Mouse (Mus musculus): ENCODE data around the gene Rpp25l. TPM values are rescaled to one million over a fixed set of nuclear protein-coding genes. Genes with fewer than 3 reads are reported as not detected.
A peak's percentile ranks its signal among the peaks of the same experiment; 100 is the strongest.

Gene Rpp25l
- polyA plus RNA-seq, 1 experiment from 2014 or later = 92.5 TPM

GRCm38 (mm10) chr4:41722918-41723351 is 9.6 kb upstream of the Rpp25l start, which contains the start of gene Dctn3:
Dctn3 (minus strand) TSS chr4:41723170.
- peaks cover 22% of the 10 kb centered on the region for H3K4me1 ChIP-seq (replicated peaks; ENCODE audit: control insufficient read depth, insufficient read depth, low read length)
- peak within 1 kb of the TSS; percentile 81 for H3K4me3 ChIP-seq (ENCODE audit: low read depth, low read length)
- no peaks in the 10 kb centered on the region for H3K9me3 ChIP-seq (ENCODE audit: control insufficient read depth, low read length)
- peaks cover 4% of the 10 kb centered on the region; the same call in 1 of the 2 replicates for H3K36me3 ChIP-seq (ENCODE audit: control insufficient read depth, insufficient read depth, low read length)
- DNase-seq (ENCODE audit: low spot score) (peak; percentile 91), ATAC-seq (replicated peaks; ENCODE audit: low FRiP score) (peak; percentile 91)
- peak within 1 kb of the TSS; percentile 89 for H3K9ac ChIP-seq (ENCODE audit: low read length)
- no peak within 1 kb of the TSS for H3K27ac ChIP-seq (ENCODE audit: low read depth, low read length)
- peak within 1 kb of the TSS; percentile 89 for H3K4me2 ChIP-seq (ENCODE audit: low read depth, low read length, severe bottlenecking)
- 1% methylated on average over 27 of the region's 27 CpGs for WGBS
- peaks cover 25% of the 10 kb centered on the region for H3K27me3 ChIP-seq (ENCODE audit: control insufficient read depth, insufficient read depth, low read length)

DNA sequence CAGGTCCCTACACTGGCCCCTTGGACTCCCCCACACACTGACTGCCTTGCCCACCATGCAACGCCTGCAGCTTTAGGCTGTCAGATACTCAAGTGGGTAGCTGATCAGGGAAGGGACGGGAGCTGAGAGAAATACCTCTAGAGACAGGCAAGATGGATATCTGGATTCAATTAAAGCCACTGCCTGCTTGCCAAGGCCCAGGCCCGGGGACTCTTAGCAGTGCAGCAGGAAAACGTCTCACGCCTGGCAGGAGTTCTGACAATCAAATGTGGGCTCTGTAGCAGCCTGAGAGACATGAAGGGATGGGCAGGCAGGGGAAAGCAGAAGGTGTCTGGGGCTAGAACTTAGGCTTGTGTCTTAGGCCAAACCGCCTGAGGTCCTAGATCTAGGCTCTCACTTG is 3.5 kb upstream of the Rpp25l start:
- Histone ChIP-seq H3K4me2 (ENCODE audit: low read depth, low read length, severe bottlenecking) (no peak overlapping the region), H3K27me3 (ENCODE audit: control insufficient read depth, insufficient read depth, low read length) (no peaks in the 10 kb centered on the region), H3K36me3 (ENCODE audit: control insufficient read depth, insufficient read depth, low read length) (peaks cover 4% of the 10 kb centered on the region; the same call in 1 of the 2 replicates), H3K9ac (ENCODE audit: low read length) (no peak overlapping the region), H3K27ac (ENCODE audit: low read depth, low read length) (no peak overlapping the region), H3K4me1 (replicated peaks; ENCODE audit: control insufficient read depth, insufficient read depth, low read length) (peaks cover 12% of the 10 kb centered on the region), H3K4me3 (ENCODE audit: low read depth, low read length) (no peak overlapping the region), H3K9me3 (ENCODE audit: control insufficient read depth, low read length) (no peaks in the 10 kb centered on the region)
- no peak for ATAC-seq (replicated peaks; ENCODE audit: low FRiP score)
- no peak for DNase-seq (ENCODE audit: low spot score)
- WGBS = 80% methylated on average over 6 of the region's 6 CpGs

- H3K4me1 ChIP-seq (replicated peaks; ENCODE audit: control insufficient read depth, insufficient read depth, low read length) = peaks cover 13% of the 10 kb centered on the region
These were observed 2.3 kb upstream of the Rpp25l start for GRCm38 (mm10) chr4:41715596-41715995.

DNA sequence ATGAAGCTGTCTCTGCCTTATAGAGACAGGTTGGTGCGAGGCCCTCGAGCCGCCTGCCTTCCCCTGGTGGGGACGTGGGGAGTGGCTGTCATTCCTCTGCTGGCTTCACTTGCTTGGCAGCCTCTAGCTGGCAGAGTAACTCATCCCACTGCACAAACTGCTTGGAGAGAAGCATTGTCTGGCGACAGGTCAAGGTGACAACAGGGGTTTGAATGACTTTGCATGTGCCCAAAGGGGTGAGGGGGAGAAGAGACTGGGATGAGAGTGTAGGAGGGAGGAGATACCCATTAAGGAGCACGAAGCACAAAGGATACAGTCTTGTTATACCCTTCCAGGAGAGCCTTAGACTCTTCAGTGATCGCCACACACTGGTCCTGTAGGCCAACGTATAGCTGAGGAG is 1.7 kb upstream of the Rpp25l start:
- H3K9ac ChIP-seq (ENCODE audit: low read length) = no peak overlapping the region
- no peak overlapping the region for H3K27ac ChIP-seq (ENCODE audit: low read depth, low read length)
- no peak overlapping the region for H3K4me3 ChIP-seq (ENCODE audit: low read depth, low read length)
- H3K36me3 ChIP-seq (ENCODE audit: control insufficient read depth, insufficient read depth, low read length) = peaks cover 4% of the 10 kb centered on the region; the same call in 1 of the 2 replicates
- H3K27me3 ChIP-seq (ENCODE audit: control insufficient read depth, insufficient read depth, low read length) = no peaks in the 10 kb centered on the region
- DNase-seq (ENCODE audit: low spot score) = no peak
- no peak overlapping the region for H3K4me2 ChIP-seq (ENCODE audit: low read depth, low read length, severe bottlenecking)
- ATAC-seq (replicated peaks; ENCODE audit: low FRiP score) = no peak
- no peaks in the 10 kb centered on the region for H3K9me3 ChIP-seq (ENCODE audit: control insufficient read depth, low read length)
- peaks cover 13% of the 10 kb centered on the region for H3K4me1 ChIP-seq (replicated peaks; ENCODE audit: control insufficient read depth, insufficient read depth, low read length)
- WGBS = 83% methylated on average over 8 of the region's 8 CpGs

More at GRCm38 (mm10) chr4:41715596-41715995, 2.3 kb upstream of the Rpp25l start:
- Histone ChIP-seq H3K27ac (ENCODE audit: low read depth, low read length) (no peak overlapping the region), H3K4me2 (ENCODE audit: low read depth, low read length, severe bottlenecking) (no peak overlapping the region), H3K9me3 (ENCODE audit: control insufficient read depth, low read length) (no peaks in the 10 kb centered on the region), H3K27me3 (ENCODE audit: control insufficient read depth, insufficient read depth, low read length) (no peaks in the 10 kb centered on the region), H3K4me3 (ENCODE audit: low read depth, low read length) (no peak overlapping the region), H3K9ac (ENCODE audit: low read length) (no peak overlapping the region), H3K36me3 (ENCODE audit: control insufficient read depth, insufficient read depth, low read length) (peaks cover 4% of the 10 kb centered on the region; the same call in 1 of the 2 replicates)
- 86% methylated on average over 5 of the region's 5 CpGs for WGBS
- DNase-seq (ENCODE audit: low spot score) (no peak), ATAC-seq (replicated peaks; ENCODE audit: low FRiP score) (no peak)

GRCm38 (mm10) chr4:41714276-41714675 is 942 bp upstream of the Rpp25l start:
- Histone ChIP-seq H3K4me1 (replicated peaks; ENCODE audit: control insufficient read depth, insufficient read depth, low read length) (peaks cover 13% of the 10 kb centered on the region), H3K27me3 (ENCODE audit: control insufficient read depth, insufficient read depth, low read length) (no peaks in the 10 kb centered on the region), H3K4me2 (ENCODE audit: low read depth, low read length, severe bottlenecking) (no peak overlapping the region; the same call in 1 of the 2 replicates), H3K4me3 (ENCODE audit: low read depth, low read length) (0 out of 2 replicates have a peak overlapping the region, but pooled peaks have one; percentile 80), H3K9me3 (ENCODE audit: control insufficient read depth, low read length) (no peaks in the 10 kb centered on the region), H3K27ac (ENCODE audit: low read depth, low read length) (no peak overlapping the region), H3K36me3 (ENCODE audit: control insufficient read depth, insufficient read depth, low read length) (peaks cover 4% of the 10 kb centered on the region; the same call in 1 of the 2 replicates), H3K9ac (ENCODE audit: low read length) (no peak overlapping the region)
- 16% methylated on average over 8 of the region's 8 CpGs for WGBS
- DNase-seq (ENCODE audit: low spot score) = peak; percentile 74
- ATAC-seq (replicated peaks; ENCODE audit: low FRiP score) = no peak; the same call in 1 of the 2 replicates

DNA sequence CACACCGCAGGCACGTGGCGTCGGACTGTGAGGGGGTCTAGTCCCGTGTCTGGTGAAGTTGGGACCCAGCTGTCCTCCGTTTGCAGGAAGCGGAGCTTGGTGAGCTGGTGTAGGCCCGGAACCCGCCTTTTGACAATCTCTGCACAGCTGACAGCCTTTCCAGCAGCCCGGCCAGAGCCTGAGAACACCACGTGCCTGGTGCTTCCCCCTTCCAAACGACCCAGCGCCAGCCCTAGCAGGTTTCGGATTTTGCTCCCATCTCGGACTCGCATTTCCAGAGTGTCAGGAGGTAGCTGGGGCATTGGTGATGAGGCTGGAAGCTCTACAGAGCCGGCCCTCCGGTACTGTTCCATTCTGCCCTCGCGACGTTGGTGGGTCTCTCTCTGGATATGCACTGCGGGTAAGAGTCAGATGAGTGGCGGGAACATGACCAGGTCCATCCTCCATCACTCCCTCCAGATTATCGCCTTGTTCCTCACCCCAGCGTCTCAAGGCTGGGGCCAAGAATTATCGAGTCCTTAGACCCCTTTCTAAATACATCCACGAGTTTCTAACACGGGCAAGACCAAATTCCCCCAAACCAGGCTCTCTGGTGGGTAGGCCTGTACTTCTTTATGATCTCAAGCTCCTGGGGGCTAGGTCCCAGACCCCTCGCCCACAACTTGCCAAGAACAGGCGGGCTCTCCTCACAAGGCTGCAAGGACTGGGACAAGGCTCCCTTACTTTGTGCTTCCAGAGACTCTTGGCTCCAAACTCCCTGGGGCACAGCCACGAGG is 725 bp downstream of the Rpp25l start:
- DNase-seq (ENCODE audit: low spot score) (no peak), ATAC-seq (replicated peaks; ENCODE audit: low FRiP score) (peak; percentile 6; the same call in 1 of the 2 replicates)
- 51% methylated on average over 31 of the region's 31 CpGs for WGBS
- Histone ChIP-seq H3K36me3 (ENCODE audit: control insufficient read depth, insufficient read depth, low read length) (no peaks in the 10 kb centered on the region; the same call in 1 of the 2 replicates), H3K27ac (ENCODE audit: low read depth, low read length) (0 out of 2 replicates have a peak overlapping the region, but pooled peaks have one; percentile 8), H3K4me3 (ENCODE audit: low read depth, low read length) (peak overlapping the region; percentile 80), H3K9ac (ENCODE audit: low read length) (peak overlapping the region; percentile 90), H3K4me2 (ENCODE audit: low read depth, low read length, severe bottlenecking) (peak overlapping the region; percentile 90), H3K27me3 (ENCODE audit: control insufficient read depth, insufficient read depth, low read length) (no peaks in the 10 kb centered on the region), H3K4me1 (replicated peaks; ENCODE audit: control insufficient read depth, insufficient read depth, low read length) (peaks cover 15% of the 10 kb centered on the region), H3K9me3 (ENCODE audit: control insufficient read depth, low read length) (no peaks in the 10 kb centered on the region)

DNA sequence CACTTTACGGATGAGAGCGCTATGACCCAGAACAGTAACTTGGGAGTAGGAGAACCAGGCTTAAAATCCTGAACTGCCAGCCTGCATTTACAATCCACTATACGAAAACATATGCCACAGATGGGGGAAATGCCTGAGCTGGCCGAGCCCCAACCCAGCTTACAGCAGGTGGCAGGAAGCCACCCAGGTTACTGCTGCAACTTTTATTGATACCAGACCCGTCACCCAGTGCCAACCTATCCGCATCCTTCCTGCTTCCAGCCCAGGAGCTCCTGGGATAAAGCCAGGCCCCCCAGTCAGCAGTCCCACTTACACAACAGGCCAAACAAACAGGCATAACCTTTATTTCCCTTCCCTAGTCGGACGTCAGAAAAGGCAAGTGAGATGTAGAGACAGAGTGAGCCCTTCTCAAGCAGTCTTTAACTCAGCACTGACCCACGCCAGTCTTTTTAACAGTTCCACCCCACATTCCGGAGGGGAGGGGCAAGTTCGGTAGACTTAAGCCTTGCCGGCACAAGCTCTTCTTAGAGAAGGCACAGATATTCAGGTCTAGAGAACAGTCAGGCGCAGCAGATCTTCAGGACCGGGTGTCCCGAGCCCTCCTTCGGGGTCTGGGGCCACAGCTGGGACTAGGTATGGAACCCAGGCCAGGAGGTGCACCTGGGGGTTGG is 1.5 kb downstream of the Rpp25l start:
- no peak for DNase-seq (ENCODE audit: low spot score)

GRCm38 (mm10) chr4:41710229-41710628 is 3.1 kb downstream of the Rpp25l start:
- Histone ChIP-seq H3K4me2 (ENCODE audit: low read depth, low read length, severe bottlenecking) (no peak overlapping the region), H3K27me3 (ENCODE audit: control insufficient read depth, insufficient read depth, low read length) (peaks cover 3% of the 10 kb centered on the region; the same call in 1 of the 2 replicates), H3K27ac (ENCODE audit: low read depth, low read length) (no peak overlapping the region), H3K36me3 (ENCODE audit: control insufficient read depth, insufficient read depth, low read length) (no peaks in the 10 kb centered on the region; the same call in 1 of the 2 replicates), H3K4me1 (replicated peaks; ENCODE audit: control insufficient read depth, insufficient read depth, low read length) (peaks cover 26% of the 10 kb centered on the region), H3K9me3 (ENCODE audit: control insufficient read depth, low read length) (no peaks in the 10 kb centered on the region), H3K9ac (ENCODE audit: low read length) (no peak overlapping the region), H3K4me3 (ENCODE audit: low read depth, low read length) (no peak overlapping the region)
- DNase-seq (ENCODE audit: low spot score) = no peak
- no peak for ATAC-seq (replicated peaks; ENCODE audit: low FRiP score)
- WGBS = 63% methylated on average over 4 of the region's 4 CpGs

More for the DNA sequence above, 1.5 kb downstream of the Rpp25l start:
- Histone ChIP-seq H3K9ac (ENCODE audit: low read length) (peak overlapping the region; percentile 90), H3K4me1 (replicated peaks; ENCODE audit: control insufficient read depth, insufficient read depth, low read length) (peaks cover 18% of the 10 kb centered on the region), H3K4me3 (ENCODE audit: low read depth, low read length) (peak overlapping the region; percentile 80), H3K9me3 (ENCODE audit: control insufficient read depth, low read length) (no peaks in the 10 kb centered on the region), H3K27me3 (ENCODE audit: control insufficient read depth, insufficient read depth, low read length) (no peaks in the 10 kb centered on the region), H3K4me2 (ENCODE audit: low read depth, low read length, severe bottlenecking) (peak overlapping the region; percentile 90), H3K36me3 (ENCODE audit: control insufficient read depth, insufficient read depth, low read length) (no peaks in the 10 kb centered on the region; the same call in 1 of the 2 replicates), H3K27ac (ENCODE audit: low read depth, low read length) (no peak overlapping the region)
- ATAC-seq (replicated peaks; ENCODE audit: low FRiP score) = no peak
- 81% methylated on average over 16 of the region's 16 CpGs for WGBS

Data from forebrain, embryonic 11.5 days (tissue).